Mouse (Mus musculus) layer of hippocampus, adult 9-10 months (tissue): ENCODE data around the gene Gm21680.
"Not testable (repeated sequence)": the region's sequence is repeated elsewhere in the genome, so short reads cannot be mapped to it uniquely, and the experiment has no call there.

Experiments used
- DNase-seq: peaks from one replicate; pipeline ENCODE4 v3.0.0; 2022; ENCODE audit warnings: low spot score

Gene Gm21680

GRCm38 (mm10) chr5:25972563-25972962 lies at the start of gene Gm21680:
Gm21680 (minus strand) TSS chr5:25972663.
- not testable (repeated sequence) for DNase-seq

GRCm38 (mm10) chr5:26007697-26008096 lies 35.2 kb upstream of the Gm21680 start:
- DNase-seq: not testable (repeated sequence)

GRCm38 (mm10) chr5:26006937-26007695 lies 34.7 kb upstream of the Gm21680 start:
- not testable (repeated sequence) for DNase-seq

- not testable (repeated sequence) for DNase-seq
Measured at GRCm38 (mm10) chr5:26004698-26005097, 32.2 kb upstream of the Gm21680 start, which contains the start of gene Gm1979. Gm1979 (minus strand) TSS chr5:26004798.

GRCm38 (mm10) chr5:25988550-25988949 lies 16.1 kb upstream of the Gm21680 start, which contains the start of gene Gm21698:
Gm21698 (minus strand) TSS chr5:25988650.
- DNase-seq: not testable (repeated sequence)

GRCm38 (mm10) chr5:25957050-25957449 lies 15.4 kb downstream of the Gm21680 start:
- DNase-seq: not testable (repeated sequence)

GRCm38 (mm10) chr5:25956611-25957010 lies 15.9 kb downstream of the Gm21680 start:
- DNase-seq: not testable (repeated sequence)

- DNase-seq: not testable (repeated sequence)
Measured at GRCm38 (mm10) chr5:25954317-25954716, 18.1 kb downstream of the Gm21680 start, which contains the start of gene Gm21671. Gm21671 (minus strand) TSS chr5:25954417.

GRCm38 (mm10) chr5:25945391-25945790 lies 27.1 kb downstream of the Gm21680 start:
- not testable (repeated sequence) for DNase-seq

GRCm38 (mm10) chr5:25942281-25942680 lies 30.2 kb downstream of the Gm21680 start, which contains the start of gene Gm21663:
Gm21663 (minus strand) TSS chr5:25942381.
- not testable (repeated sequence) for DNase-seq
